Mouse (Mus musculus) kidney, adult 8-10 months (tissue): Measurements from ENCODE around the gene Gipc1.

Experiments
- DNase-seq, 2 experiments: peaks; one replicate each; pipeline ENCODE4 v3.0.0; 2022

The Gipc1 gene

DNA sequence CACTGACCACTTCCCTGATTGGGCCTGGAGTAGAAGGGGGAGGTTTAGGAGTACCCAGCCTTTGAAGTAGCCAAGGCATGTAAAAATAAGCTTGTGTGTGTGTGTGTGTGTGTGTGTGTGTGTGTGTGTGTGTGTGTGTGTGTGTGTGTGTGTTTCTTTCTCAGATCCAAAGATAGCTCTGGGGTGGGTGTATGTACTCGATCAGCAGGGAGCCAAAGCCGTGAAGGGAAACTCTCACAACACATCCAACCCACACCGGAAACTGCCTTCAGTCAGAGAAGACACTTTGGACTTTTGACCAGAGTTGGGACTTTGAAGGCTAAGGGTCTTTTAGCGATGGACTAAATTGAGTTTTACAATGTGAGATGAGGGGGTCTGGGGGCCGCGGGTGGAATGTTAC is 2.8 kb upstream of the Gipc1 start:
- no peak for DNase-seq

DNA sequence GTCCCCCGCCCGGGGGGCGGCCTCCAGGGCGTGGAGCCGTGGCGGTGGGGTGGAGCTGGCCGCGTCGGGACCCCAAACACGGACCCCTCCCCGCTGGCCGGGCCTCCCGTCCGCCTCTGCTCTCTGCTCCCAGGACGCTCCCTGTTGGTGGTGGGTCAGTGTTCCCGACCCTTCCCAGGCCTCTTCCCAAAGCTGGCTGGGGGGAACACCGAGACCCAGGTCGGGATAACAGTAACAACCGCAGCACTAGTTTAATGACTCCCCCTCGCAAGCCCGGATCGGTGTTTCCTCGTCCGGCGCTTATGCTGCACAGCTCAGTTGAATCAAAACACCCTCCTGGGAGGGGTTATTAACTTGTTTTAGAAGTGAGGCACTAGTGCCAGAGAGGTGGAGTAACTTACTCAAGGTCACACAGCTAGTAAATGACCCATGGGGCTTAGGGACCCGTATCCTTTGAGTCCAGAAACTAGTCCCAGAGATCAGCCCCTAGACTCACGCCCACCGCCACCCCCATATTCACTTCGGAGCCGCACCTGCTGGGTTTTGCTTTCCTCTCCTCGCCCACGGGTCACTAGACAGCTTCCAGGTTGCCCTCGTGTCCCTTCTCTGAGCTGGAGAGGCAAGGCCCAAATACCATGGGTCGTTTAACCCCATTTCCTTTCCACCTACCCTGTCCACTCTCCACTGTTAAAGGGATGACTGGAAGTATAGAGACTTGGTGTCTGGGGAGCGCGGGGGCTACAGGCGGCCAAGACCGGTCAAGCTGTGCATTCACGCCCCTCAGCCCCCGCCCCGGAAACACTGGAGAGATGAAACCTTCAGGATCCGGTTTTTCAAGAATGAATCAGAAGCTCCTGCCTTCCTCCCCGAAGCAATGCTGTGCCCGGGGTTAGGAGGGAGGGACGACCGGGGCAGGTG is 526 bp downstream of the Gipc1 start:
- DNase-seq = no peak

DNA sequence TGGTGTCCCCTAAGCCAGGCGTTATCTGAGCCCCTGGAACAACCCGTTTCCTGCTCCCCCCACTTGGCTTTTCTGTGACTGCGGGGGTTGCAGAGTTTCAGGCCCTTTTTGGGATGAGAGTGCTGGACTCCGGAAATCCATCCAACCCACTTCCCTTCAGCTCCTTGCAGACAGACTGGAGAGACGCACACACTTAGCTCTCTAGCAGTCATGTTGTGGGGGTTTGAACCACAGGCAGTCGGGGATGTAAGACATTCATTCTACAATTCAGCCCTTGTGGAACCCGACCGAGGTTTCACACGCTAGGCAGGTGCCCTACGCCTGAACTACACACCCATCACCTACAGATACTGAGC is 1.2 kb downstream of the Gipc1 start:
- no peak for DNase-seq

DNA sequence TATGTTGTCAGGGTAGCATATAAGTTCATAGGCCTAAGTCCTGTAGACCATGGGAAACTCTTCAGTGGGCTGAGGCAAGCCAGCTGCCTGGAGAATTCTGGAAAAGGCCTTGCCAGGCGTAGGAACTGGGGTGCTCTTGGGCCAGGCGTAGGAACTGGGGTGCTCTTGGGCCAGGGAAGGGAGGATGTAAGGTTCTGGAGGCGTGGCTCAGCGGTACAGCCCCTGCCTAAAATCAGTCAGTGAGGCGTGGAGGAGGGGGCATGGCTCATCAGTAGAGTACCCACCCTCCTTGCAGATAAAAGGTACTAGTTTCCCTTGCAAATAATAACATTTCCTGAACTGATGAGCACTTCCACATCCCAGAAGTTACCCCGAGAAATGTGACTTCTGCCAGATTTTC is 2.2 kb downstream of the Gipc1 start:
- DNase-seq = no peak

DNA sequence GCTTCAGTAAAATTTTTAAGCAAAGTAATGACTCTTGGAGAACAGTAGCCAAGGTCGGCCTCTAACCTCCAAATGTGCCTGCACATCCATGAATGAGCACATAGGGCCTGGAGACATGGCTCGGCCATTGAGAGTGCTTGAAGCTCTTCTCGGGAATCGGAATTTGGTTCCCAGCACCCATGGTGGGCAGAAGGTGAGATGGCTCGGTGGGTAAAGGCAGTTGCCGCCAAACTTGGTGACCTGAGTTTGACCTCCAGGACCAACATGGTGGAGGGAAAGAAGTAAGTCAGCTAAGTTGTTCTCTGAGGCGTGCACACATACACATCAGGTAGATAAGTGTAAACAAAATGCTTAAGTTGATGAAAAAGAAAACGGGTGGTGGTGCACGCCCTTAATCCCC is 3.6 kb downstream of the Gipc1 start:
- DNase-seq = no peak

DNA sequence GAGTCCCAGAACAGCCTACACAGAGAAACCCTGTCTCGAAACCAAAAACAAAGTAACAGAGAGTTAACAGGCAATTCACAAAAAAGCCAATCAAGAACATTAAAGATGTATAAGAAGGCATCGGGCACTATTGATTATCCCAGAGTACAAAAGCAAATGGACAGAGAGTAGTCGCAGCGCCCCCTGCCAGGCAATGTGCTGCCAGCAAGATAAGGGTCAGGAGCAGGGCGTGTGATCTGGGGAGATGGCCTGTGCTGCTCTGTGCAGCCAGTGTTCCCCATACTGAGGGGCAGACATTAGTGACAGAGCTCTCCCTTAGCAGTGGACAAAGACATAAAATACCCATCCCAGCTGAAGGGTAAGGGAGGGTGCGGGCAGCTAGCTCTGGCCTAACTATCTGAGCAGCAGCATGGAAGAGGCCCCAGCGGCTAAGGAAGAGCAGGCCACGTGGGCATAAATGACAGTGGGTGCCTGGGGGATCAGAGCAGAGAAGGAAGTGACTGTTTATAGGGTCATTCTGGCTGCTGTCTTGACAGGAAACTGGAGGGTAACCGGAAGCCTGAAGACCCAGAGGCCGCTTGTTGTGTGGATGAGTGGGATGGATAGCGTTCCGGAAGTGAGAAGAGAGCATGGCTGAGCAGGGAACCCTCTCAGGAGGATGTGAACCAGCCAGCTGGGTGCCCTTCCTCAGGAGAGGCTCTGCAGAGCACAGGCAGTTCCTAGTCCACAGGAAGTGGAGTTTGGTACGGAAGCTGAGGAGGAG is 4.2 kb downstream of the Gipc1 start:
- no peak for DNase-seq

DNA sequence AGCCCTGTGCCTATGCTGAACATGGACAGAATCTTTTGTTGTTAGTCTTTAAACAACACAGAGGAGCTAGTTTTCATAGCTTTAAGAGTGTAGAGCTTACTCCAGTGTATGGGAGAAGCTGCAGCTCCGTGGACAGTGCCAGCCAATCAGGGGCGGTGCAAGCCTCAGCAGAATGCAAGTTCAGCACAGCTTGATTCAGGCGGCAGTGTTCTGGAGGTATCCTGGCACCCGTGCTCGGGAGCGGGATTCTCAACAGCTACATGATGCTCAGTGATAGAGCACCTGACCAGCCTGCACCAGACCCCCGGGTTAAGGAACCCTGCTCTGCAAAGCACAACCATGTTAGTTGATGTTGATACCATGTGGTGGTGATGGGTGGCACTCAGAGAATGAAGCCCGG is 8.1 kb downstream of the Gipc1 start:
- no peak for DNase-seq

DNA sequence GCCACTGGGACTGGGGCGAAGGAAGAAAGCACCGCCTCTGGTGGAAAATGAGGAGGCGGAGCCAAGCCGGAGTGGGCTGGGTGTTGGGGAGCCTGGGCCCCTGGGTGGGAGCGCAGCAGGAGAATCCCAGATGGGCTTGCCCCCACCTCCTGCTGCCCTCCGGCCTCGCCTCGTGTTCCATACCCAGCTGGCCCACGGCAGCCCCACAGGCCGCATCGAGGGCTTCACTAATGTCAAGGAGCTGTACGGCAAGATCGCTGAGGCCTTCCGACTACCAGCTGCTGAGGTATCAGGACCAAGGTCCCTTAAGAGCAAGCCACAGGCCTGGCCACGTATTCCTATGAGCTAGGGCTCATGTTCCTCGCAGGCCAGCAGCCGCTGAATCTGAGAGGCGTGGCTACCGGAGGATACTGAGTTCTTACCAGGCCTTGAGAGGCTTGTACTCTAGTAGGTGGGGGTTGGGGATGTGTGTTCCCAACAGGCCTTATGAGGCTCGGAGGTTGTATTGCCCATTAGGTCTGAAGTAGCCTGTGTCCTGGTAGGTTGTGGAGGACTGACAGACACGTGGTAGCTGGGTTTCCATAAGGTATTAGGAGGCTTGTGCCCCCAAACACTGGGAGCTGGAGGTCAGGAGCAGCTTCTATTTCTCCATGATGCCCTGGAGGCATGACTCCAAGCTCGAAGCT is 8.7 kb downstream of the Gipc1 start:
- no peak for DNase-seq

DNA sequence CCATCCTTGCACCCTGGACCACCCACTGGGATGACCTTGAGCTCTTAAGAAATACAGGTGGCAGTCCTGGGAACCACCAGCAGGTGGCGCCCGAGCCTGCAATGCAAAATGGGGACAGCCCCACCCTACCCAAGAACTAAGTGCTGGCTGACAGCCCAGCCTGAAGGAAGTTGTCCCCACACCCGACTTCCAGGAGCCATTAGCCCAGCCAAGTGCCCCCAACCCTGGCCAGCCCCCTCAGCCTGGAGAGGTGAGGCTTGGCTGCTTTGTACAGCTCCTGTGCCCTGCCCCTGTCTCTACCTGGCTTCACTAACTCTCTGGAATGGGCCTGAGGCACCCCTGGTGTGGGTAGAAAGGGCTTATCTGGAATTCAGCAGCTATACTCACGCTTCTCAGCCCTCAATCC is 9.9 kb downstream of the Gipc1 start:
- DNase-seq = peak; percentile 91 to 95

DNA sequence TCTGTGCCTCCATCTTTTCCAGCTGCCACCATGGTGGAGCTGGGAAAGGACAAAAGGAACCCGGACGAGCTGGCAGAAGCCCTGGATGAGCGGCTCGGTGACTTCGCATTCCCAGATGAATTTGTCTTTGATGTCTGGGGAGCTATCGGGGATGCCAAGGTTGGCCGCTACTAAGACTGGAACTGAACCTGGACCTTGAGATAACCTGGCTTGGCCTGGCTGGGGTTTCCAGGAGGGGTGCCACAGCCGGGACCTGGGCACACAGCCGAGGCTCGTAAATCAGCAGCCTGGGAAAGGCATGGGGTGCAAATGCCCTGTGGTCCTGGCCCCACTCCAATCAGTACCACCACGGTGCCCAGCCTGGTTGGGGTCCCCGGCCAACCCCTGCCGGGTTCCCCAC is 11.6 kb downstream of the Gipc1 start:
- DNase-seq = no peak

DNA sequence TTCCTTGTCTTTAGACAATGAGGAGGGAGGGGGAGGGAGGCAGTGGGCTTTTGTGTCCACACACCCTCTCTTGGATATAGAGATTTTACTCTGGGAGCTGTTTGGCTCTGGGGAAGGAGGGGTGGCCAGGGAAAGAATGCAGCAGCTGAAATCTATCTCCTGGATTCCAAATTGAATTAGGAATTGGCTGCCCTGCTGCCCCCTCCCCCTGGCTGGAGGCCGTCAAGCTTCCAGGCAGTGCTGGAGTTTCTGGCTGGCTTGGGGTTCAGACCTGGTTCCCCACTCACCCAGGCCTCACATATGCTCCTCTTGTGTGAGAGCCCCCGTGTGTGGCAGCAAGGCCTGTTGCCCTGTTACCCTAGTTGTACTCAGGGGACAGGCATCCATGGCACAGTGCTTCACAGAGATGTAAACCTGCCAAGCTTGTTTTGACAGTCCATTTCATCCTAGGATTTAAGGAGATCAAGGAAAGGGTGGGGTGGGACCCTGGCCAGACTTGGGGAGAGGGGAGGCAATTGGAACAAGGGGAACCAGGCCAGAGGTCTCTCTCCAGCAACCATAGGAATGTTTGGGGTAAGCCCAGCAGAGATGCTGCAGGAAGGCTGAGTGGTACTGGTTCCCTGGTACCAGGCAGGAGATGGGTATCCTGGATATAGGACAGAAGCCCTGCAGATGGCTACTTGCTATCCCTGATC is 12.6 kb downstream of the Gipc1 start:
- DNase-seq = no peak

DNA sequence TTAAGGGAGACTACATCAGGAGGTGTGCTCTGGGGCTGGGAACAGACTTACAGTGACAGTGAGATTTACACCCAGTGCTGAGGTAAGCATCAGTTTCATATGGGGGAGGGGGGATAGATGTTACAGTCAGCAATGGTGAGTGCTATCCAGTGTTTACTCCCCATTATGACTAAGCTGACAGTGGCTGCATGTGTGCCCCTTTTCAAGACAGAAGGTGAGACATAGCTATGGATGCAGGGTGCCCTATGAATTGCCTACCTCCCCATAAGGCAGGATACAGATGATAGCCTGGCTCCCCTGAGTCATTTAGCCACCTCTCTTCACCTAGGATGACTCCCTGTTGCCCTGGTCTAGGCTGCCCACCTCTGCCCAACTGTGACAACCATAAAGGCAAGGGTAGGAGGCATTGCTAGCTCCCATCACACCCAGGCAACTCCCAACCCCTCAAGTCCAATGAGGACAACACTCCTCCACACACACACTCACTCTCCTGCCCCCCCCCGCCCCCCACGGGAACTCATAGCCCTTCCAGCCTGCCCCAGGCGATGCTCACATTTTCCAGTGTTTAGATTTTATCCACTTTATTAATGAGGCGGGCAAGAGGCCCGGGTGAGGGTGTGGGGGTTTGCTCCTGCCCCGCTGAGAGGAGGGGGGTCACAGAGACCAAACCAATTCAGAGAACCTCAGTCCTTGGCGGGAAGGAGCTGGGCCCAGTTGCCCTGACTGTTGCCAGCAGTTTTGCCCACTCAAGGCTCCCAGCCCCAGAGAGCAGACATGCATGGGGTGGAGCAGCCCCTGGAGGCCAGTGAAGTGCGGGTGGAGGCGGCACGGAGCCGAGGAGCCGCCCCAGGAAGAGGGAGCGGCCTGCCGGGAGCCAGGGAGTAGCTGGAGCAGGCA is 13.7 kb downstream of the Gipc1 start, which contains the start of gene Ptger1:
Gene Ptger1, plus strand, starts transcription at position 710 of the 897 bp plus-strand sequence.
- peak in 1 of 2 experiments; percentile 56 for DNase-seq

DNA sequence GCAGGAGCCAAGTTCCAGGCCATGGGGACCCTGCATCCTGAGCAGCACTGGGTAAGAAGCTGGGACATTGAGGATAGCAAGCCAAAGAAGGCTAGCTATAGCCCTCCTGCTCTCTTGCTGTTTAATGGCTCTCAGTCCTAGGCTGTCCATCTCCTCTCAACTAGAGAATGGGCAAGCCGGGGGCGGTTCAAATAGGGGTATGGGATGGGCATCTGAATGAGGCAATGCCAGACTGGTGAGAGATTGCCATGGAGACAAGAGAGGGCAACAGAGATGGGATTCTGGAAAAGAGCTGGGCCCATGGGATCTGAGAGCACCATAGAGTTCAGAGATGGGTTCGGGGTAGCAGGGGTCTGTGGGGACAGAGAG is 14.4 kb downstream of the Gipc1 start:
- no peak for DNase-seq

DNA sequence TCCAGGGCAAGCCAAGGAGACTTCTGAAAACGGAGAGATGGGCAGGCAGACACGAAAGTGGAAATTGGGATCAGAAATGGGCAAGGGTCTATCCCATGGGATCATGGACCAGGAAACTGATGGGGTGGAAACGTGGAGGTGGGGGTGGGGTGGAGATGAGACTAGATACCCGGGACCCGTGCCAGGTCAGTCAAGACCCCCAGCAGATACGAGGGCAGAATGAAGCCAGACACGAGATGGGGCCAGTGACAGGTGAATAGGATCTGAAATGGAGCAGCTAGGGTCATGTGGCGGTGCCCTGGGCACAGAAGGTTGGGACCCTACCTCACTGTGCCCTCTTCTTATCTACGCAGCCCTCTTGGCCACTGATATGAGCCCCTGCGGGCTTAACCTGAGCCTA is 15.0 kb downstream of the Gipc1 start:
- DNase-seq = no peak

DNA sequence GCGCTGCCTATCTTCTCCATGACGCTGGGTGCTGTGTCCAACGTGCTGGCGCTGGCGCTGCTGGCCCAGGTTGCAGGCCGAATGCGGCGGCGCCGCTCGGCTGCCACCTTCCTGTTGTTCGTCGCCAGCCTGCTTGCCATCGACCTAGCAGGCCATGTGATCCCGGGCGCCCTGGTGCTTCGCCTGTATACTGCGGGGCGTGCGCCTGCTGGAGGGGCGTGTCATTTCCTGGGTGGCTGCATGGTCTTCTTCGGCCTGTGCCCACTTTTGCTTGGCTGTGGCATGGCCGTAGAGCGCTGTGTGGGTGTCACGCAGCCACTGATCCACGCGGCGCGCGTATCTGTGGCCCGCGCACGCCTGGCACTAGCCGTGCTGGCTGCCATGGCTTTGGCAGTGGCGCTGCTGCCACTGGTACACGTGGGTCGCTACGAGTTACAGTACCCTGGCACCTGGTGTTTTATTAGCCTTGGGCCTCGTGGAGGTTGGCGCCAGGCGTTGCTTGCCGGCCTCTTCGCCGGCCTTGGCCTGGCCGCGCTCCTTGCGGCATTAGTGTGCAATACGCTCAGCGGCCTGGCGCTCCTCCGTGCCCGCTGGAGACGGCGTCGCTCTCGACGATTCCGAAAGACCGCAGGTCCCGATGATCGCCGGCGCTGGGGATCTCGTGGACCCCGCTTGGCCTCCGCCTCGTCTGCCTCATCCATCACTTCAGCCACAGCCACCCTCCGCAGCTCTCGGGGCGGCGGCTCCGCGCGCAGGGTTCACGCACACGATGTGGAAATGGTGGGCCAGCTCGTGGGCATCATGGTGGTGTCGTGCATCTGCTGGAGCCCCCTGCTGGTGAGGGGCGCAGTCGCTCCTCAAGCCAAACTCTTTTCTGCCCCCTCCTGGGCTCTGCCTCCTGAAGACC is 15.8 kb downstream of the Gipc1 start:
- DNase-seq = no peak

DNA sequence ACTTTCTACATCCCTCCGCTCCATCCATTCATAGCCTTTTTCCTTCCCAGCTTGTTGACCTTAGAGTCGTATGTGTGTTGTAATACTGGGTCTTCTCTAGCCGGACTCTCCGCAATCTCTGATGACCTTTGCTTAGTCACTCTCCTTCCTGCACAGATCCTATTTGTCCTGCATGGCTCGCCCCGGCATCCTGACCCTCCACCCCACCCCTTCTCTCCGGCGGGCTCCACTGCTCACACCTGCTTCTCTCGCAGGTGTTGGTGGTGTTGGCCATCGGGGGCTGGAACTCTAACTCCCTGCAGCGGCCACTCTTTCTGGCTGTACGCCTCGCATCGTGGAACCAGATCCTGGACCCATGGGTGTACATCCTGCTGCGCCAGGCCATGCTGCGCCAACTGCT is 16.5 kb downstream of the Gipc1 start:
- no peak for DNase-seq

DNA sequence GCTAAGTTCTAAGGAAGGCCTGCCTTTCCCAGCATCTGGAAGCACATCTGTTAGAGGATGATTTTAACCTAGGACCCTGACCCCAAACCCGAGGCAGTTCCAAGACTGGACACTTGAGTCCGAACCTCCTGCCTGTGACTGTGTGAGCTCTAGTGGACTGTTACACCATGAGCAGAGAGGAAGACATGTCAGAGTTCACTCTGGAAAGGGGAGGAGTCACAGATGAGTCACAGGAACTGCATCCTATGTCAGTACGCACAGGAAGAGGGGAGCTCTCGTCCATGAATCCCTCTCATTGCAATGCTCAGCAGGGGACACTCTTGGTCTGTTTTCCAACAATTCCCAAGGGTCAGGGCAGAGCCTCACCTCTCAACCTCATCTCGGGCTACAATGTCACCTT is 20.5 kb downstream of the Gipc1 start:
- DNase-seq = no peak

DNA sequence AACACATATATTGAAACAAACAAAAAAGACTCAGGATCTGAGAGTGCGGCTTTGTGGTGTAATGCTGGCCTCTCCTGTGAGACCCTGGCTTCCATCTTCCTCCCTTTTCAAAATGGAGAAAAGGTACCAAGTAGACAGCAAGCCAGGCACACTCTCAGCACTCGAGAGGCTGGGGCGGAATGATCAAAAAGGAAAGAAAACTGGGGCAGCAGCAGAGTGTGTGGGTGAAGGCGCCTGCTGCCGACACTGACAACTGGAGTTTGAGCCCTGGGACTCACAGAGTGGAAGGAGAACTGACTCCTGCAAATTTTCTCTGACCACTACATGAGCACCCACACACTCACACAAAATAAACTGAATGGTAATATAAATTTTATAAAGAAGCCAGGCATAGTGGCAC is 22.0 kb downstream of the Gipc1 start:
- no peak for DNase-seq

DNA sequence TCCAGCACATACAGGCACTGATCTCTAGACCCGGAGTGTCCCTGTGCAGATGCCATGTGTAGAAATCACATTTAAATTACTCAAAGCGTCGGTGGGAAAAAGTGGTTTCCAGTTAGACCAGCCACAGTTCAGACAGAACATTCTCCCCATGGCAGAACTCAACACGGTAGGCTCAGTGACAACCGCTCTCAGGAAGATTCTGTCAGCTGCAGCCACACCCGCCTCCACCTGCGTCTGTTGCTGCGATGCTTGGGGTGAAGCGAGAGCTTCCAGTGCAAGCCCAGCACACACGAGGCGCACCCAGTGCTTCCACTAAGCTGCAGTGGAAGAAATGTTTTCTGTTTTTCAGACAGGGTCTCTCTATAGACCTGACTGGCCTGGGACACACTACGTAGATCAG is 27.4 kb downstream of the Gipc1 start:
- no peak for DNase-seq

DNA sequence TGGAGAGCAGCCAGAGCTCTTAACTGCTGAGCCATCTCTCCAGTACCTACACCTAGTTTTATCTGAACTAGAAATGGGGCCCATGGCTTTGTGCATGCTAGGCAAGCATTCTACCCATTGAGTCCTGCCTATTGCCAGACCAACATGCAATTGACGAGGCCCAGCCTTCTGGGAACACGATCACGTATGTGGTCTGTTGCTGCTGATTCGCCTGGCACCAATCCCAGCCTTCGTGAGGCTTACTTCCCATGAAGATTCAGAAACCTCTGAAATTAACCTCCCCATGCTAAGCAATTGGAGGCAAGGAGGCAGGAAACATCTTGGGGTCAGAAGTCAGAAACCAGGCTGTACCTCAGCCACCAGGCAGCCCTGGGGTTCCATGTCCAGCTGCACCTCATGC is 28.1 kb downstream of the Gipc1 start:
- DNase-seq = no peak

DNA sequence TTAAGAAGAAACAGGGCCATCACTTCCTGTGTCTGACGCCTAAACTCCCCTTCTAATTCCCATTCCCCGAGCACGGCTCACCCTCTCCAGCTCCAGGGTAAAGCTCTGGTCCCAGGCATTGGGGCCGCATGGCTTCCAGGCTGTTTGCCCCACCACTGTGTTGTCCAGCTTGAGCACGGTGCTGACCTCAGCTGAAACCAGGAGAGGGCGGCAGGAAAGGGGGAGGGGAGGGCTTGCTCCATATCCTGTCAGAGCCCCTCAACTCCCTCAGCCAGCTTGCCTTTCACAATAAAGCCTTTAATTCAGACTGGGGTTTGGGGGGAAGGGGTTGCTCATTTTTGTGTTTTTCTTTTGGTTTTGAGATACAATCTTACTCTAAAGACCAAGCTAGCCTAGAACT is 28.6 kb downstream of the Gipc1 start:
- DNase-seq = no peak
